Mouse (Mus musculus): ENCODE results near the gene Tlx2. TPM values are rescaled to one million over a fixed set of nuclear protein-coding genes. Genes with fewer than 3 reads are reported as not detected.

Tlx2 gene
- polyA plus RNA-seq, 1 experiment = 0.06 TPM

- TF ChIP-seq REST (IDR thresholded peaks at IDR 0.05; ENCODE audit: insufficient read depth, insufficient read length) = no peak
- TF ChIP-seq TCF3 (IDR thresholded peaks at IDR 0.05; ENCODE audit: insufficient read length, low read depth) = no peak
- TF ChIP-seq POLR2AphosphoS2 (IDR thresholded peaks at IDR 0.05; ENCODE audit: insufficient read length, low read depth) = no peak
- no peak for TF ChIP-seq MYOG (IDR thresholded peaks at IDR 0.05; ENCODE audit: control insufficient read depth in 1 of 3, insufficient read depth in 1 of 3, insufficient read length in 2 of 3, low read depth in 2 of 3)
- TF ChIP-seq E2F4 (IDR thresholded peaks at IDR 0.05; ENCODE audit: insufficient read depth) = no peak
- Histone ChIP-seq H3K4me3 (no peak overlapping the region), H3K79me2 (ENCODE audit: control insufficient read depth, insufficient read depth) (no peaks in the 10 kb centered on the region), H3ac (ENCODE audit: control insufficient read depth, insufficient read length) (no peak overlapping the region), H3K36me3 (ENCODE audit: control insufficient read depth, insufficient read depth) (no peaks in the 10 kb centered on the region), H3K27me3 (ENCODE audit: control insufficient read depth, insufficient read depth, insufficient read length) (no peaks in the 10 kb centered on the region), H3K4me2 (ENCODE audit: low read depth) (no peak overlapping the region)
These were observed 26.5 kb downstream of the Tlx2 start for GRCm38 (mm10) chr6:83043561-83043960.

- Histone ChIP-seq H3K27me3 (ENCODE audit: control insufficient read depth, insufficient read depth, insufficient read length) (no peaks in the 10 kb centered on the region), H3K79me2 (ENCODE audit: control insufficient read depth, insufficient read depth) (no peaks in the 10 kb centered on the region), H3K4me3 (no peak overlapping the region), H3K36me3 (ENCODE audit: control insufficient read depth, insufficient read depth) (no peaks in the 10 kb centered on the region), H3K4me2 (ENCODE audit: low read depth) (no peak overlapping the region), H3ac (ENCODE audit: control insufficient read depth, insufficient read length) (no peak overlapping the region)
- TF ChIP-seq POLR2A (IDR thresholded peaks at IDR 0.05; ENCODE audit: insufficient read length, low read depth) (no peak), MYOD1 (IDR thresholded peaks at IDR 0.05; ENCODE audit: control insufficient read depth in 1 of 3, insufficient read length in 2 of 3, low read depth in 2 of 3) (no peak), MAX (IDR thresholded peaks at IDR 0.05; ENCODE audit: low read depth) (no peak), E2F4 (IDR thresholded peaks at IDR 0.05; ENCODE audit: insufficient read depth) (no peak), REST (IDR thresholded peaks at IDR 0.05; ENCODE audit: insufficient read depth, insufficient read length) (no peak), USF1 (IDR thresholded peaks at IDR 0.05; ENCODE audit: low read depth) (no peak), MYOG (IDR thresholded peaks at IDR 0.05; ENCODE audit: control insufficient read depth in 1 of 3, insufficient read depth in 1 of 3, insufficient read length in 2 of 3, low read depth in 2 of 3) (no peak)
These were observed 29.5 kb downstream of the Tlx2 start for GRCm38 (mm10) chr6:83040601-83041000.

GRCm38 (mm10) chr6:83038496-83039012, 31.5 kb downstream of the Tlx2 start:
- Histone ChIP-seq H3K4me2 (ENCODE audit: low read depth) (no peak overlapping the region), H3K79me2 (ENCODE audit: control insufficient read depth, insufficient read depth) (peaks cover 9% of the 10 kb centered on the region), H3ac (ENCODE audit: control insufficient read depth, insufficient read length) (no peak overlapping the region), H3K4me3 (no peak overlapping the region), H3K27me3 (ENCODE audit: control insufficient read depth, insufficient read depth, insufficient read length) (no peaks in the 10 kb centered on the region), H3K36me3 (ENCODE audit: control insufficient read depth, insufficient read depth) (no peaks in the 10 kb centered on the region)
- TF ChIP-seq TCF3 (IDR thresholded peaks at IDR 0.05; ENCODE audit: insufficient read length, low read depth) (no peak), POLR2A (IDR thresholded peaks at IDR 0.05; ENCODE audit: insufficient read length, low read depth) (no peak), SRF (IDR thresholded peaks at IDR 0.05; ENCODE audit: control insufficient read depth, insufficient read length, low read depth) (no peak), CEBPB (IDR thresholded peaks at IDR 0.05; ENCODE audit: insufficient read depth, poor library complexity, severe bottlenecking) (no peak), MAX (IDR thresholded peaks at IDR 0.05; ENCODE audit: low read depth) (no peak), MYOG (IDR thresholded peaks at IDR 0.05; ENCODE audit: control insufficient read depth in 1 of 3, insufficient read depth in 1 of 3, insufficient read length in 2 of 3, low read depth in 2 of 3) (no peak), TCF12 (IDR thresholded peaks at IDR 0.05; ENCODE audit: insufficient read depth, poor library complexity, severe bottlenecking) (no peak), MYOD1 (IDR thresholded peaks at IDR 0.05; ENCODE audit: control insufficient read depth in 1 of 3, insufficient read length in 2 of 3, low read depth in 2 of 3) (no peak), REST (IDR thresholded peaks at IDR 0.05; ENCODE audit: insufficient read depth, insufficient read length) (no peak), E2F4 (IDR thresholded peaks at IDR 0.05; ENCODE audit: insufficient read depth) (no peak), POLR2AphosphoS2 (IDR thresholded peaks at IDR 0.05; ENCODE audit: insufficient read length, low read depth) (no peak), USF1 (IDR thresholded peaks at IDR 0.05; ENCODE audit: low read depth) (no peak)

- Histone ChIP-seq H3ac (ENCODE audit: control insufficient read depth, insufficient read length) (no peak overlapping the region), H3K4me2 (ENCODE audit: low read depth) (no peak overlapping the region), H3K79me2 (ENCODE audit: control insufficient read depth, insufficient read depth) (peaks cover 19% of the 10 kb centered on the region), H3K4me3 (no peak overlapping the region), H3K27me3 (ENCODE audit: control insufficient read depth, insufficient read depth, insufficient read length) (no peaks in the 10 kb centered on the region), H3K36me3 (ENCODE audit: control insufficient read depth, insufficient read depth) (no peaks in the 10 kb centered on the region)
- TF ChIP-seq TCF12 (IDR thresholded peaks at IDR 0.05; ENCODE audit: insufficient read depth, poor library complexity, severe bottlenecking) (no peak), POLR2A (IDR thresholded peaks at IDR 0.05; ENCODE audit: insufficient read length, low read depth) (no peak), MYOD1 (IDR thresholded peaks at IDR 0.05; ENCODE audit: control insufficient read depth in 1 of 3, insufficient read length in 2 of 3, low read depth in 2 of 3) (no peak), POLR2AphosphoS2 (IDR thresholded peaks at IDR 0.05; ENCODE audit: insufficient read length, low read depth) (no peak), REST (IDR thresholded peaks at IDR 0.05; ENCODE audit: insufficient read depth, insufficient read length) (no peak), TCF3 (IDR thresholded peaks at IDR 0.05; ENCODE audit: insufficient read length, low read depth) (no peak), SRF (IDR thresholded peaks at IDR 0.05; ENCODE audit: control insufficient read depth, insufficient read length, low read depth) (no peak), MYOG (IDR thresholded peaks at IDR 0.05; ENCODE audit: control insufficient read depth in 1 of 3, insufficient read depth in 1 of 3, insufficient read length in 2 of 3, low read depth in 2 of 3) (no peak)
These were observed 32.9 kb downstream of the Tlx2 start for GRCm38 (mm10) chr6:83037188-83037587.

GRCm38 (mm10) chr6:83034463-83035055, 35.5 kb downstream of the Tlx2 start:
- H3K4me2 ChIP-seq (ENCODE audit: low read depth) = peak overlapping the region; percentile 97
- no peaks in the 10 kb centered on the region for H3K27me3 ChIP-seq (ENCODE audit: control insufficient read depth, insufficient read depth, insufficient read length)
- TF ChIP-seq MAX (IDR thresholded peaks at IDR 0.05; ENCODE audit: low read depth) = no peak
- TF ChIP-seq USF1 (IDR thresholded peaks at IDR 0.05; ENCODE audit: low read depth) = no peak
- no peak for TF ChIP-seq POLR2AphosphoS2 (IDR thresholded peaks at IDR 0.05; ENCODE audit: insufficient read length, low read depth)
- TF ChIP-seq TCF3 (IDR thresholded peaks at IDR 0.05; ENCODE audit: insufficient read length, low read depth) = no peak
- TF ChIP-seq MYOG (IDR thresholded peaks at IDR 0.05; ENCODE audit: control insufficient read depth in 1 of 3, insufficient read depth in 1 of 3, insufficient read length in 2 of 3, low read depth in 2 of 3) = no peak
- TF ChIP-seq REST (IDR thresholded peaks at IDR 0.05; ENCODE audit: insufficient read depth, insufficient read length) = no peak
- no peak for TF ChIP-seq SRF (IDR thresholded peaks at IDR 0.05; ENCODE audit: control insufficient read depth, insufficient read length, low read depth)
- TF ChIP-seq MYOD1 (IDR thresholded peaks at IDR 0.05; ENCODE audit: control insufficient read depth in 1 of 3, insufficient read length in 2 of 3, low read depth in 2 of 3) = no peak
- no peak for TF ChIP-seq CEBPB (IDR thresholded peaks at IDR 0.05; ENCODE audit: insufficient read depth, poor library complexity, severe bottlenecking)
- no peak for TF ChIP-seq E2F4 (IDR thresholded peaks at IDR 0.05; ENCODE audit: insufficient read depth)
- no peak for TF ChIP-seq POLR2A (IDR thresholded peaks at IDR 0.05; ENCODE audit: insufficient read length, low read depth)
- TF ChIP-seq TCF12 (IDR thresholded peaks at IDR 0.05; ENCODE audit: insufficient read depth, poor library complexity, severe bottlenecking) = no peak
- H3K36me3 ChIP-seq (ENCODE audit: control insufficient read depth, insufficient read depth) = no peaks in the 10 kb centered on the region
- H3ac ChIP-seq (ENCODE audit: control insufficient read depth, insufficient read length) = peak overlapping the region; percentile 68
- peak overlapping the region; percentile 98 for H3K4me3 ChIP-seq
- H3K79me2 ChIP-seq (ENCODE audit: control insufficient read depth, insufficient read depth) = peaks cover 29% of the 10 kb centered on the region
